In the genomic region with DNA sequence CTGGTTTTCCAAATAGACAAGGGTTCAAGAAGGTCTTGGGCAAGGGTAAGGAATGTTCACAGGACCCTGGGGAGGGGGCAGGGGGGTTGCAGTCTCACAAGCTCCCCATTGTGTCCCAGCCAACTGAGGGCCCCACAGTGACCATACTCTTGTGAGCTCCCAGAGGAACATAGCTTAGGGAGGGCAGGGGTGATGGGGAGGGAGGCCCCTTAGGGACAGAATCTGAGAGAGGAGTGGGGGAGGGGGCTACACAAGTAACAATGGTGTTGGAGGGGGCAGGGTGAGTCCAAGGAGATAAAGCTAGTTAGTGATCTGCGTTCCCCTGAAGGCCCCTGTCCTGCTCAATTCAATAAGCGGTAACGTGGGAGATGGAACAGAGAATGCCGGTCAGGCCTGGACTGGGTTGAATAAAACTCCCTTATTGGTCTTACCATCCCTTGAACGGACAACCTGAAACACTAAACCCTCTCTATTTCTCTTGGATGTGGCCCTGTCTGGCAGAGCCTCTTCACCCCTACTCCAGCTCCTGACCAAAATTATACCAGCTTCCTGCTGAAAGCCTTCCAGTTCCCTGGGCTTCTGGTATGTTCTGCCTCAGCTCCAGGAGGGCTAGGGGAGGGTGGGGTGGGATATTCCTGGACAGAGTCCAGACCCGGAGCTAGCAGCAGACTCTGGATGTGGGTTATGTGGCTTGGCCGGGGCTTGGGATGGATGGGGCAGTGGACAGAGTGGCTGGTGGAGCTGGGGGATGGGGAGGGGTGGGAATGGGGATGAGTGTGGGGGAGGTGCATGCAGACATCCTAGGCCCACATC, we compare ENCODE assay signal across 8 mouse cellular contexts. TPM values are rescaled to one million over a fixed set of nuclear protein-coding genes. Genes with fewer than 3 reads are reported as not detected.
DNase-seq lines count a peak whose midpoint lies in the region; ATAC-seq and TF ChIP-seq lines count a peak whose summit lies in the region.
"Had no signal": no experiment of that assay in that cellular context is flagged by ENCODE, and none has a peak within 500 bp of the region (broad histone marks: within the 10 kb centered on the region; RNA-seq: fewer than 3 reads in every experiment).

No protein-coding gene starts in this region.

- no peak overlapping the region for H3K4me3 ChIP-seq in liver, embryonic 11.5 days (ENCODE audit: low read depth, low read length)
- no peak overlapping the region for H3K4me3 ChIP-seq in liver, postnatal 0 days (ENCODE audit: low read depth, low read length)
- no peak overlapping the region for H3K4me3 ChIP-seq in embryonic facial prominence, embryonic 15.5 days (replicated peaks)
- H3K4me3 ChIP-seq in limb, embryonic 12.5 days (replicated peaks), result no peak overlapping the region
- H3K4me3 ChIP-seq in stomach, embryonic 15.5 days (replicated peaks), result no peak overlapping the region
- H3K4me3 ChIP-seq: megakaryocyte, embryonic 14.5 days had no signal

- no peak overlapping the region for H3K27ac ChIP-seq in liver, embryonic 11.5 days (ENCODE audit: low read depth, low read length)
- H3K27ac ChIP-seq in liver, postnatal 0 days (ENCODE audit: low read depth), result no peak overlapping the region
- peak overlapping the region; percentile 73 for H3K27ac ChIP-seq in embryonic facial prominence, embryonic 15.5 days (replicated peaks)
- peak overlapping the region; percentile 68 for H3K27ac ChIP-seq in limb, embryonic 12.5 days
- peak overlapping the region; percentile 51 for H3K27ac ChIP-seq in stomach, embryonic 15.5 days

- no peaks in the 10 kb centered on the region for H3K9me3 ChIP-seq in liver, embryonic 11.5 days (ENCODE audit: control insufficient read depth, low read length)
- no peaks in the 10 kb centered on the region for H3K9me3 ChIP-seq in liver, postnatal 0 days (ENCODE audit: low read length)
- H3K9me3 ChIP-seq in embryonic facial prominence, embryonic 15.5 days (replicated peaks), result no peaks in the 10 kb centered on the region
- H3K9me3 ChIP-seq in limb, embryonic 12.5 days, result no peaks in the 10 kb centered on the region
- H3K9me3 ChIP-seq in stomach, embryonic 15.5 days, result no peaks in the 10 kb centered on the region
- H3K9me3 ChIP-seq: megakaryocyte, embryonic 14.5 days had no signal

- H3K27me3 ChIP-seq in liver, embryonic 11.5 days (replicated peaks; ENCODE audit: control insufficient read depth, insufficient read depth, low read length), result no peaks in the 10 kb centered on the region
- H3K27me3 ChIP-seq in liver, postnatal 0 days (ENCODE audit: insufficient read depth, low read length), result no peaks in the 10 kb centered on the region
- no peaks in the 10 kb centered on the region for H3K27me3 ChIP-seq in embryonic facial prominence, embryonic 15.5 days
- no peaks in the 10 kb centered on the region for H3K27me3 ChIP-seq in limb, embryonic 12.5 days
- H3K27me3 ChIP-seq in stomach, embryonic 15.5 days (replicated peaks), result no peaks in the 10 kb centered on the region

- H3K4me2 ChIP-seq in liver, embryonic 11.5 days, result no peak overlapping the region
- H3K4me2 ChIP-seq in liver, postnatal 0 days (ENCODE audit: low read depth, low read length), result no peak overlapping the region
- H3K4me2 ChIP-seq in embryonic facial prominence, embryonic 15.5 days (replicated peaks), result no peak overlapping the region
- no peak overlapping the region for H3K4me2 ChIP-seq in limb, embryonic 12.5 days
- no peak overlapping the region for H3K4me2 ChIP-seq in stomach, embryonic 15.5 days

- no peaks in the 10 kb centered on the region for H3K36me3 ChIP-seq in liver, embryonic 11.5 days (ENCODE audit: control insufficient read depth, insufficient read depth, low read length)
- H3K36me3 ChIP-seq in liver, postnatal 0 days (replicated peaks; ENCODE audit: insufficient read depth, low read length), result no peaks in the 10 kb centered on the region
- no peaks in the 10 kb centered on the region for H3K36me3 ChIP-seq in embryonic facial prominence, embryonic 15.5 days
- H3K36me3 ChIP-seq in limb, embryonic 12.5 days, result no peaks in the 10 kb centered on the region
- H3K36me3 ChIP-seq in stomach, embryonic 15.5 days, result no peaks in the 10 kb centered on the region

- no peak for DNase-seq in liver, embryonic 11.5 days (ENCODE audit: low spot score)
- no peak for DNase-seq in liver, postnatal 0 days
- no peak for DNase-seq in layer of hippocampus, adult 8-10 months (ENCODE audit: low spot score in 2 of 2)
- DNase-seq in ovary, postnatal 36 days (ENCODE audit: low spot score), result no peak

- TF ChIP-seq CTCF in liver, postnatal 0 days (IDR thresholded peaks at IDR 0.05; ENCODE audit: low read depth), result no peak

- H3K9ac ChIP-seq in liver, embryonic 11.5 days (ENCODE audit: low read depth, low read length), result no peak overlapping the region
- no peak overlapping the region for H3K9ac ChIP-seq in liver, postnatal 0 days (replicated peaks)
- H3K9ac ChIP-seq in embryonic facial prominence, embryonic 15.5 days, result no peak overlapping the region
- H3K9ac ChIP-seq in limb, embryonic 12.5 days (replicated peaks), result no peak overlapping the region
- no peak overlapping the region for H3K9ac ChIP-seq in stomach, embryonic 15.5 days

- WGBS in liver, embryonic 11.5 days, result 56% methylated on average over 7 of the region's 7 CpGs
- WGBS in liver, postnatal 0 days (ENCODE audit: insufficient replicate concordance), result 68% methylated on average over 7 of the region's 7 CpGs
- WGBS in embryonic facial prominence, embryonic 15.5 days, result 35% methylated on average over 7 of the region's 7 CpGs
- WGBS in limb, embryonic 12.5 days, result 57% methylated on average over 7 of the region's 7 CpGs
- WGBS in stomach, embryonic 15.5 days, result 35% methylated on average over 7 of the region's 7 CpGs

- no peak for TF ChIP-seq EP300 in liver, postnatal 0 days (IDR thresholded peaks at IDR 0.05; ENCODE audit: low read depth)

- peak; percentile 50 for ATAC-seq in liver, embryonic 11.5 days (replicated peaks; ENCODE audit: low FRiP score)
- ATAC-seq in liver, postnatal 0 days, result no peak
- peak; percentile 82 for ATAC-seq in embryonic facial prominence, embryonic 15.5 days (ENCODE audit: insufficient number of reproducible peaks, low FRiP score, low TSS enrichment, low read depth)
- no peak for ATAC-seq in limb, embryonic 12.5 days (ENCODE audit: insufficient number of reproducible peaks, insufficient read depth, low FRiP score, low TSS enrichment, low read depth)
- peak; percentile 37 for ATAC-seq in stomach, embryonic 15.5 days (ENCODE audit: insufficient read depth, low FRiP score, low read depth)

- H3K4me1 ChIP-seq in liver, embryonic 11.5 days (replicated peaks; ENCODE audit: control insufficient read depth, insufficient read depth, low read length), result peaks cover 19% of the 10 kb centered on the region
- H3K4me1 ChIP-seq in liver, postnatal 0 days (ENCODE audit: insufficient read depth), result no peaks in the 10 kb centered on the region
- H3K4me1 ChIP-seq in embryonic facial prominence, embryonic 15.5 days, result peaks cover 80% of the 10 kb centered on the region
- H3K4me1 ChIP-seq in limb, embryonic 12.5 days (replicated peaks), result peaks cover 79% of the 10 kb centered on the region
- H3K4me1 ChIP-seq in stomach, embryonic 15.5 days, result peaks cover 33% of the 10 kb centered on the region

RNA-seq across cellular contexts. Expression of a gene that starts 50.6 kb away (rescaled TPM):
- polyA plus RNA-seq in liver, embryonic 11.5 days (2014; fragmentation: Nextera tagmentation; extraction: Ambion mirVana), result 19.4 and 19.5 TPM in 2 replicates
- polyA plus RNA-seq in liver, postnatal 0 days (2015; fragmentation: Nextera tagmentation; extraction: Ambion mirVana), result 2.6 and 2.8 TPM in 2 replicates
- polyA plus RNA-seq in embryonic facial prominence, embryonic 15.5 days (2015; fragmentation: Nextera tagmentation; extraction: Ambion mirVana), result 25.5 and 27.6 TPM in 2 replicates
- 16.4 and 16.9 TPM in 2 replicates for polyA plus RNA-seq in limb, embryonic 12.5 days (2016; fragmentation: Nextera tagmentation; extraction: Ambion mirVana)
- 20.0 and 20.8 TPM in 2 replicates for polyA plus RNA-seq in stomach, embryonic 15.5 days (2015; fragmentation: Nextera tagmentation; extraction: Ambion mirVana)
- total RNA-seq in layer of hippocampus, adult 8-10 months (2022), result 10 to 100 TPM; 20.9 to 31.4 (median 27.3) TPM

Comparison
In these comparisons a context has a peak if more than half of its experiments do, and no peak if none do; other contexts are left out.
1. ATAC-seq: peak in liver, embryonic 11.5 days (single experiment), embryonic facial prominence, embryonic 15.5 days (single experiment) and stomach, embryonic 15.5 days (single experiment); none in liver, postnatal 0 days (single experiment) and limb, embryonic 12.5 days (single experiment).
2. H3K27ac ChIP-seq: peak in embryonic facial prominence, embryonic 15.5 days (single experiment), limb, embryonic 12.5 days (single experiment) and stomach, embryonic 15.5 days (single experiment); none in liver, embryonic 11.5 days (single experiment) and liver, postnatal 0 days (single experiment).